Mouse (Mus musculus) bone marrow, adult 2 months (tissue): Measurements from ENCODE around the gene Nlrc4.

Source experiments
- CTCF ChIP-seq: fragments of 200-500 bp; IDR thresholded peaks from 2 replicates; pipeline ENCODE4 v1.5.1; 2011; ENCODE audit warnings: low read length, control low read depth; ENCODE audit not compliant: control insufficient read depth, insufficient read depth
- POLR2A ChIP-seq: fragments of 200-500 bp; IDR thresholded peaks from 2 replicates; pipeline ENCODE4 v1.6.1; 2011; ENCODE audit warnings: low read depth, mild to moderate bottlenecking, control low read depth, low read length, borderline replicate concordance; ENCODE audit not compliant: control insufficient read depth

DNA sequence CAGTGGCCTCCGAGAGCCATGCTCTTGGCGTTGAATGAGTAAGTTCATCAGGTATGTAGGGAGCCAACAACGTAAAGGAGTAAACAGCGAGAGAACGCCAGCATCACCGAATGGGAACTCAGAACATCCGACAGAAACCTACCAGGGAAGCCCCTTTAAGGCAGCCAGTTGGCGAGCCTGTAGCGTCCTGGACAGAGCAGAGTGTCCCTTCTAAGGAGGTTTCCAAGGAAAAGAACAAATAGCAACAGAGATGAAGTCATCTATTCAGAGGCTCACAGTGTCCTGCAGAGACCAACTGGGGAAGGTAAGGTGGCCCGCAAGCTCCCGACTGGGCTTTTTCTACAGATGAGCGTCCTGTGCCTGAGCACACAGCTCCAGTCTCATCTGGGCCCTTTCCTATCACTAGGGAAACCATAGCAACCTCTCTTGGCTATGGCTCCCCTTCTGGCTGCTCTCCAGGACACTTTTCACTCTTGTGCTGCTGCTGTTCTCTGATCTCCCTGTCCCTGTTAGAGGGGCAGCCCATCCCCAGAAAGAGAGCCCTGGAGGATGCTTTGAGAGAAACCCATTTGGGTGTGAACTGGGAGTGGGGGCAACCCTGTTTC, 34.4 kb downstream of the Nlrc4 start:
- TF ChIP-seq POLR2A, result no peak
- TF ChIP-seq CTCF, result no peak
